Mouse (Mus musculus) lung, embryonic 16.5 days (tissue): ENCODE data around the gene Arl2. TPM values are rescaled to one million over a fixed set of nuclear protein-coding genes. Genes with fewer than 3 reads are reported as not detected.
A peak's percentile ranks its signal among the peaks of the same experiment; 100 is the strongest.
"Not testable (repeated sequence)": the region's sequence is repeated elsewhere in the genome, so short reads cannot be mapped to it uniquely, and the experiment has no call there.

Experiments used
- ATAC-seq: fragments of 200-750 bp; cut with Nextera tagmentation; 2 replicates; pipeline ENCODE4 v1.8.0; 2017; ENCODE audit warnings: low read depth, mild to moderate bottlenecking, moderate library complexity
- H3K27ac ChIP-seq: fragments of 300-500 bp; sonication (generic); 2 replicates; pipeline ENCODE4 v1.5.1; 2014; ENCODE audit warnings: mild to moderate bottlenecking, control low read depth, low read length
- H3K27me3 ChIP-seq: fragments of 300-500 bp; sonication (generic); 2 replicates; pipeline ENCODE4 v1.6.1; 2014; ENCODE audit warnings: low read depth, low read length, mixed read lengths; ENCODE audit not compliant: control insufficient read depth, insufficient read depth
- H3K36me3 ChIP-seq: fragments of 300-500 bp; sonication (generic); 2 replicates; pipeline ENCODE4 v1.6.1; 2014; ENCODE audit warnings: low read length; ENCODE audit not compliant: control insufficient read depth, insufficient read depth
- H3K4me1 ChIP-seq: fragments of 300-500 bp; sonication (generic); replicated peaks from 2 replicates; pipeline ENCODE4 v1.6.1; 2014; ENCODE audit warnings: low read length, mixed read lengths; ENCODE audit not compliant: control insufficient read depth, insufficient read depth
- H3K4me2 ChIP-seq: fragments of 300-500 bp; sonication (generic); 2 replicates; pipeline ENCODE4 v1.6.1; 2014; ENCODE audit warnings: low read depth, low read length, control low read depth
- H3K4me3 ChIP-seq: fragments of 300-500 bp; sonication (generic); 2 replicates; pipeline ENCODE4 v1.5.1; 2014; ENCODE audit warnings: mild to moderate bottlenecking, low read length, control low read depth
- H3K9ac ChIP-seq: fragments of 300-500 bp; sonication (generic); 2 replicates; pipeline ENCODE4 v1.6.1; 2014; ENCODE audit warnings: low read length, control low read depth
- H3K9me3 ChIP-seq: fragments of 300-500 bp; sonication (generic); 2 replicates; pipeline ENCODE4 v1.6.1; 2016; ENCODE audit warnings: low read length; ENCODE audit not compliant: control insufficient read depth
- WGBS: fragments of 180-500 bp; shearing (Covaris S2); extraction: QIAGEN DNeasy Blood & Tissue Kit; methylation state at CpG from one replicate; pipeline ENCODE4 v1.1.7; 2014; 5-methylcytosine and 5-hydroxymethylcytosine counted together
- polyA plus RNA-seq: library from polyadenylated mRNA; unstranded; fragments of >200 nt; fragmentation: Nextera tagmentation; extraction: Ambion mirVana; gene quantifications from 2 replicates; pipeline ENCODE4 v1.2.1, GENCODE M21; 2015

The Arl2 gene
- polyA plus RNA-seq, 1 experiment from 2014 or later: 95.2 TPM

DNA sequence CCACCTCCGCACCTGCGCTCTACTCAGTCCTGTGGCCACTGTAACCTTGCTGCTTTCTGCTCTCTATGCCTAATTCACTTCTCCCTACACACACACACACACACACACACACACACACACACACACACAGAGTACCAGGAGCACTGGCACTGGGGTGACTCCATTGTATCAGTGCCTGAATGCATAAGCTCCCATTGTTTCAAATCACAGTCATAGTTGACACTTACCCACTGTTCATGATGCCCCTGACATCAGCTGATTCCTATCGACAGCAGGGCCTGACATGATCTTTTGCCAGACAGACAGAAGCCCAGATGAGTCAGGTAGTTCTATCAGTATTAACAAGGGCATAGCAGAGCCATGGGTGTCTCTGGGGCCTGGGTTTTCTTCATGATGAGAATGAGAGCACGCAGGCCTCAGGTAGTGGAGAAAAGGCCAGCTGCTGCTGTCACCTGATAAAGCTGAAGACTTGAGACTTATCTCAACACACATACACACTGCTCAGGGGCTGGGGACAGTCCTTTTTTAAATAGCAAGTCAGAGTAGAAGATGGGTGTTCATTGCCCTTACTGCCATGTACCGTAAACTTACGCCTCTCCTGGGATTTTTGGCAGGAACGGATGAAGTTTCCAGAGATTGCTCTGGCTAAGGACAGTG lies 9.0 kb downstream of the Arl2 start:
- no peak overlapping the region for H3K9ac ChIP-seq
- no peak overlapping the region for H3K4me2 ChIP-seq
- no peak for ATAC-seq
- H3K36me3 ChIP-seq: peaks cover 7% of the 10 kb centered on the region; the same call in 1 of the 2 replicates
- no peaks in the 10 kb centered on the region for H3K9me3 ChIP-seq
- H3K27me3 ChIP-seq: no peaks in the 10 kb centered on the region
- no peak overlapping the region for H3K4me3 ChIP-seq
- H3K4me1 ChIP-seq: peaks cover 4% of the 10 kb centered on the region; the same call in 1 of the 2 replicates
- H3K27ac ChIP-seq: peak overlapping the region; percentile 23; the same call in 1 of the 2 replicates
- WGBS: 78% methylated on average over 7 of the region's 7 CpGs

DNA sequence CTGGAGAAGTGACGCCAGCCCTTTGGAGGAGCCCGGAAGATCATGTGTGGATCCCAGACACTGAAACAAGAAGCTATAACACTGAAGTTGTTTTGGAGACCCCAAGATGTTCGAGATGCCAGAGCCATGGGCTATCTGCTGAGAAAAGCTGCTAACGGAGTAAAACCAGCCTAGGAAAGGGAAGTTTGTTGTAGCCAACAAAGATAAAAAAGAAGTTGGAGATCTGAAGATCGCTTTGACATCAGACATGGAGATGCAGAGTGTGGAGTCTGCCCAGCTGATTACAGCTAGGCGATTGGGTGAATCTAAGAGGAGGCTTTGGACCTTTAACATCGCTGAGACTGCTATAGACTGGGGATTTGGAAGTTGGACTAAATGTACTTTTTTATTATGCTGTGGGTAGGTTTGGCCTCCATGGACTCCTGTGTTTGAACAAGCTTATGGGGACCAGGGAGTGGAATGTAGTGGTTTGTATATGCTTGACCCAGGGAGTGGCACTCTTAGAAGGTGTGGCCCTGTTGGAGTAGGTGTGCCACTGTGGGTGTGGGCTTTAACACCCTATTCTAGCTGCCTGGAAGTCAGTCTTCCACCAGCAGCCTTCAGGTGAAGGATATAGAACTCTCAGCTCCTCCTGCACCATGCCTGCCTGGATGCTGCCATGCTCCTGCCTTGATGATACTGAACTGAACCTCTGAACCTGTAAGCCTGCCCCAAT lies 10.8 kb downstream of the Arl2 start:
- not testable (repeated sequence) for H3K4me1 ChIP-seq, H3K4me2 ChIP-seq, H3K27me3 ChIP-seq, H3K36me3 ChIP-seq, H3K4me3 ChIP-seq, H3K27ac ChIP-seq, H3K9ac ChIP-seq, H3K9me3 ChIP-seq
- WGBS: 69% methylated on average over 7 of the region's 7 CpGs
- ATAC-seq: 0 out of 2 replicates have a peak, but pooled peaks have one; percentile 6

DNA sequence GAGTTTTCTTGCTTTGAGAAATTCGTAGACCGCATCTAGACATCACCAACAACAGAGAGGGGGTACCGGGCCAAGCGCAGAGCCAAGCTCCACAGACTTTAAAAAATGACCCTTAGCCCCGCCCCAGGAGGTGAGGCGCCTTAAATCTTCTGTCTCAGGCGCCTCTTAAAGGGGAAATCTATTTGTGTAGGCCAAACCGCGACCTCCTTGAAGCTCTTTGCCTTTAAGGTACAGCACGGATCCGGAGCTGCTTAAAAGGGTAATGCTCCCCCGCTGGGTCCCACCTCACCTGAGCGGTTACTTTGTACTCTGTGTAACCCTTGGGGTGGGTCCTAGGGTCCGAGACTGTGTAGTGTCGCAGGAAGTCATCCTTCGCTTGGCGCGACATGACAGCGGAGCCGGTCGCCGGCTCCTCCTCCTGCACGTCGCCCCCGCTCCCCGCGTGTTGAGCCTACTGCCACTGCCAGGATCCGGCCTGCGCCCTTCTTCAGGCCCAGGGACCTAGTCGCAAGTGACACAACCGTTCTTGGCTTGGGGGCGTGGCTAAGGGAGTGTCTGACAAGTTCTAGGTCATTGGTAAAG lies 13.5 kb downstream of the Arl2 start, which contains the start of gene Snx15:
Snx15 (minus strand) TSS at position 545 of the 582 bp plus-strand sequence.
- ATAC-seq: peak; percentile 96
- peak within 1 kb of the TSS; percentile 93 for H3K27ac ChIP-seq
- H3K27me3 ChIP-seq: no peaks in the 10 kb centered on the region
- peak within 1 kb of the TSS; percentile 67 for H3K4me2 ChIP-seq
- under 1% methylated on average over 32 of the region's 32 CpGs for WGBS
- peak within 1 kb of the TSS; percentile 68 for H3K4me3 ChIP-seq
- H3K9ac ChIP-seq: peak within 1 kb of the TSS; percentile 77
- H3K9me3 ChIP-seq: no peaks in the 10 kb centered on the region
- H3K4me1 ChIP-seq: peaks cover 4% of the 10 kb centered on the region
- no peaks in the 10 kb centered on the region for H3K36me3 ChIP-seq

DNA sequence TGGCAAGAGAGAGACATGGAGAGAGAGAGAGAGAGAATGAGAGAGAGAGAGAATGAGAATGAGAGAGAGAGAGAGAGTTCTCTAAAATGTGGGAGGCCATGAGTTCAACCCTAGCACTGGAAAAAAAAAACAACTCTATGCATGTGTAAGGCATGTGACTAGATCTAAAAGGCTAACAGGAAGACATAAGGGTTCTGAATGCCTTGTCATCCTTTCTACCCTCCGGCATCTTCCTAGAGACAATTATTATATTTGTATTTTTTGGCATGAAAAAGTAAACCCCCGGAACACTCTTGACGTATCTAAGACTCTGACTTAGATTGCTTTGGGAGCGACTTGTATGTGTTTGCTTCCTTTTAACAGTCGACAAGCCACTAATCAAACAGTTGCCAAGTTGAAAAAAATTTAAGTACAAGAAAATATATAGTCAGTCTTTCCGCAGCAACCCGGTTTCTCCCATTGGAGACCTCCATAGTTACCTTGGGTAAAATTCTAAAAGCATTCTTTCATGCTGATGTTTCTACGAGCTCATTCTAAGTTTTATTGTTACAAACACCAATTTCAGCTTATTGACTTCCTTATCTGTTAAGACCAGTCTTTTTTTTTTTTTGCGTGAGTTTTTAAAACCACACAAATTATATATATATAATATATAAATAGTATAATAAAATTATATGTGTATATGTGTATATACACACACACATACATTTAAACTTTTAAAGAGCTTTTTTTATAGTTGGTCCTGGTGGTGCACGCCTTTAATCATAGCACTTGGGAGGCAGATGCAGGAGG lies 14.4 kb downstream of the Arl2 start:
- no peaks in the 10 kb centered on the region for H3K9me3 ChIP-seq
- peak overlapping the region; percentile 68 for H3K4me3 ChIP-seq
- H3K36me3 ChIP-seq: no peaks in the 10 kb centered on the region
- peaks cover 4% of the 10 kb centered on the region for H3K4me1 ChIP-seq
- WGBS: 61% methylated on average over 10 of the region's 10 CpGs
- no peak for ATAC-seq
- peak overlapping the region; percentile 67 for H3K4me2 ChIP-seq
- H3K27me3 ChIP-seq: no peaks in the 10 kb centered on the region
- peak overlapping the region; percentile 93 for H3K27ac ChIP-seq
- H3K9ac ChIP-seq: peak overlapping the region; percentile 77

DNA sequence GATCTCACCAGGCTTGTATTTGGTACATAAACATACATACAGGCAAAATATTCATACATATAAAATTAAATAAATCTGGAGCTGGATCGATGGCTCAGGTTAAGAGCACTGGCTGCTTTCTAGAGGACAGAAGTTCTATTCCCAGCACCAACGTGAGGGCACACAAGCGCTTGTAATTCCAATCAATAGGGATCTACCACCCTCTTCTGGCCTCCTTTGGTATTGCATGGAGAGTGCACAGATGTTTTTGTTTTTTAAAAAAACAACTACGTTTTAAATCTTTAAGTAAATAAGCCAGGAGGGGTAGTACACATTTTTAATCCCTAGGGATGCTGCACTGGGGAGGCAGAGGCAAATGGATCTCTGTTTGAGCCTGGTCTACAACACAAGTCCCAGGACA lies 15.1 kb downstream of the Arl2 start:
- Histone ChIP-seq H3K4me3 (no peak overlapping the region), H3K27me3 (no peaks in the 10 kb centered on the region), H3K4me2 (no peak overlapping the region), H3K36me3 (no peaks in the 10 kb centered on the region), H3K4me1 (peaks cover 4% of the 10 kb centered on the region), H3K27ac (no peak overlapping the region), H3K9me3 (no peaks in the 10 kb centered on the region), H3K9ac (no peak overlapping the region)
- no peak for ATAC-seq
- WGBS: 26% methylated on average over 4 of the region's 4 CpGs

DNA sequence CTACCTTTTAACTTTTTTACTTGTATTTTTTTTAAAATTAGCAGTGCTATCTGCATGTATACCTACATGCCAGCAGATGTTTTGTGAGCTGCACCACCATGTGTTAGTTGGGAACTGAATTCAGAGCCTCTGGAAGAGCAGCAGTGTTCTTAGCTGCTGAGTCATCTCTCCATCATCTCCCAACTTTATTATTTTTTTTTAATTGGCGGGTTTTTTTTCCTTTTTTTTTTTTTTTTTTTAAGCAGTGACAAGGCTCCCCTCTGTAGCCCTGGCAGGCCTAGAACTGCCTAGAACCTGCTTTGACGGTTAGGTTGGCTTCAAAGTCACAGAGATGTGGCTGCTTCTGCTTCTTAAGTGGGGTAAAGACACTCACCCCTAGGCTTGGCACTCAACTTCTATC lies 16.4 kb downstream of the Arl2 start:
- peaks cover 4% of the 10 kb centered on the region for H3K4me1 ChIP-seq
- 70% methylated on average over 2 of the region's 2 CpGs for WGBS
- H3K4me3 ChIP-seq: no peak overlapping the region
- no peak overlapping the region for H3K4me2 ChIP-seq
- no peaks in the 10 kb centered on the region for H3K9me3 ChIP-seq
- no peak overlapping the region for H3K9ac ChIP-seq
- no peak overlapping the region for H3K27ac ChIP-seq
- H3K36me3 ChIP-seq: no peaks in the 10 kb centered on the region
- no peaks in the 10 kb centered on the region for H3K27me3 ChIP-seq
- no peak for ATAC-seq

DNA sequence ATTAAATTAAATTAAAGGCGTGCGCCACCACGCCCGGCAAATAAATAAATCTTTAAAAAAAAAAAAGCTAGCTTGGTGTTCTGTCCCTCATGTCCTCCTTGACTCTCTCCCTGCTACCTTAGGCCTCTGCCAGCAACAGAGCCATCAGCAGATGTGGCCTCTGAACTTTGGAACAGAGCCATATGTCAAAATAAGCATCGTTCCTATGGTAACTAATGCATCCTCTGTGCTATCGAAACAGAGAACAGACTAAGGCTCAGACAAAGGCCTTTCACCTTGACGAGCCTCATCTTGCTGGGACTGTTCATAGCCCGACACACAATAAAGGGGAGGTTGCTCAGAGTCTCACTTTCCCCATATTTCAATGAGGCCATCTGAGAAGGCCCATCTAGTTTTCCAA lies 18.0 kb downstream of the Arl2 start:
- H3K27me3 ChIP-seq: no peaks in the 10 kb centered on the region
- no peak overlapping the region for H3K27ac ChIP-seq
- no peaks in the 10 kb centered on the region for H3K36me3 ChIP-seq
- no peak overlapping the region for H3K4me2 ChIP-seq
- H3K9ac ChIP-seq: no peak overlapping the region
- H3K4me3 ChIP-seq: no peak overlapping the region
- WGBS: 65% methylated on average over 8 of the region's 8 CpGs
- ATAC-seq: no peak
- H3K9me3 ChIP-seq: no peaks in the 10 kb centered on the region
- peaks cover 7% of the 10 kb centered on the region for H3K4me1 ChIP-seq

DNA sequence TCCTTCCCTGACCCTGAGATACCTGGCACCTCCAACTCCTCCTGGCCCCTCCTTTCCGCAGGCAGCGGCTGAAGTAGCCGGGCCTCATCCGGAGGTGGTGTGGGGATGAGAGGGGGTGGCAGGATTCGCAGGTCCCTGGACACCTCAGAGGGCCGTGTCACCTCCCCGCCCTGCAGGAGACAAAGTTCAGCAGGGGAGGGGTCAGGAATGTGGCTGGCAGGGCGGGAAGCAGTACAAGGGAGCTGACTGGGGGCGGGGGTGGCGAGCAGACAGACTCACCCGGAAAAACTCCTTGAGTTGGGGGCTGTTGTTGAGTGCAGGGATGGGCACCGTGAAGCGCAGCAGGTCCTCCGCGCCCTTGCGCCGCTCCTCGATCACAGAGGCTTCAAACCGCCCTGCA lies 19.6 kb downstream of the Arl2 start:
- Histone ChIP-seq H3K4me3 (no peak overlapping the region), H3K9me3 (no peaks in the 10 kb centered on the region), H3K4me2 (no peak overlapping the region), H3K27me3 (no peaks in the 10 kb centered on the region), H3K27ac (no peak overlapping the region), H3K36me3 (no peaks in the 10 kb centered on the region), H3K9ac (no peak overlapping the region), H3K4me1 (peaks cover 10% of the 10 kb centered on the region)
- ATAC-seq: no peak
- 26% methylated on average over 19 of the region's 19 CpGs for WGBS
